Mouse (Mus musculus): ENCODE results near the gene Usp5.

Gene Usp5

DNA sequence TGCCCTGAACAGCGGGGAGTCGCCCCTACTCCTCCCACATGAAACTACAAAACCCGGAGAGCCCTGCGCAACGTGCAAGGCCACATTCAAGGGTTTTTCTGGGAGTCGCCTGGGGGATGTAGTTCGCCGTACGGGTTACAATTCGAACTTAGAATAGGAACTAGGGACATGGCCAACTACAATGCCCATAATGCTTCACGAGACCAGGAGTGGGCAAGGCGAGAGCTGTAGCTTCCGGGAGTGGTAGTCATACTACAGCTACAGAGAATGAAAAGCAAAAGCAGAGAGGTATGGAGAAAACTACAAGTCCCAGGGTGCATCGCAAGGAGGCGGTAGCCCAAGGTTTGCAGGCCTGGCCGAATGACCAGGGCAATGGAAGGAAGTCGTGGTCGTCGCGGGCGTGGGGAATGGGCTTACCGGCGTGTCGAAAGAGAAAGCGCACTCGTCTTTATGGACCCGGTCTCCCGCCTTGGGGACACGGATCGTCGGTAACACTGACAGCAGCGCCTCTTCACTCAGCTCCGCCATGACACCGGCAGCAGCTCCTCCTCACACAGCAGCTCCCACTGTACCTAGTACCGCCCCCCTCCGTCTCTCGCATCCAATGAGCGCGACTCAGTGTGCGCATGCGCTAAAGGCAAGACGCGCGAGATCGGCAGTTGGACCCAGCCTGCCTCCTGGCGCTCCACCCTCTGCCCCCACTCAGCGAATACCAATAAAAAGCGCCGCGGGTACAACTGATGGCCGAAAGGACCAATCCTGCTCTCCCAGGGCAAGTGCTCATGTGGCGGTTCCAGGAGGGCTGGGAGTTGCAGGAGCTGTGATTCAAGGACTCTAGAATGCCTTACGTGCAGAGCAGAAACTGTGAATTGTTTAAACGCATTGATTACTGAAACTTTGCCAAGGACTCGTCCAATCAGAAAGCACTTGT, at the start of gene Usp5, which contains the start of gene Cdca3:
Gene Usp5 (minus strand): TSS at position 617 of the 931 bp plus-strand sequence.
Gene Cdca3 (plus strand): TSS at position 680 of the 931 bp plus-strand sequence.
- DNase-seq = peak; percentile 97 to 99

- no peak for DNase-seq
These were observed 45.1 kb upstream of the Usp5 start for GRCm38 (mm10) chr6:124874348-124874747.

DNA sequence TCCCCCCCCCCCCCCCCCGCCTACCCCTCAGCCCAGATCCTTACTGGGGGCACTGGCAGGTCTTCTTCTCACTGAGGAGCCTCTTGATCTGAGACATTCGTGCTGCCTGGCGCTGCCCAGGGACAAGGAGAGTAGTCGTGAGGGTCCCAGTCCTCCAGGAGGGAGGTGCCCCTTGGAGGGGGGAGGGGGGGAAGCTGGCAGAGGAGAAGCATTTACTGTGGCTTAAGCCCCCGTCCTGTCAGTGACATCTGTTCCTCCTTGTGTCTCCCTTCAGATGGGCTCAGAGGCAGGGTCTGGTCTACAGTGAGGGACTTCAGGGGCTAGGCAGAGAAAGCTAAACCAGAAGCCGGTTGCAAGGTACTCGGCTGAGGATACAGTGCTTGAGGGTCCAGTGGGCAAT, 37.3 kb upstream of the Usp5 start:
- no peak for DNase-seq

GRCm38 (mm10) chr6:124865766-124866362, 36.6 kb upstream of the Usp5 start:
- no peak for DNase-seq

DNA sequence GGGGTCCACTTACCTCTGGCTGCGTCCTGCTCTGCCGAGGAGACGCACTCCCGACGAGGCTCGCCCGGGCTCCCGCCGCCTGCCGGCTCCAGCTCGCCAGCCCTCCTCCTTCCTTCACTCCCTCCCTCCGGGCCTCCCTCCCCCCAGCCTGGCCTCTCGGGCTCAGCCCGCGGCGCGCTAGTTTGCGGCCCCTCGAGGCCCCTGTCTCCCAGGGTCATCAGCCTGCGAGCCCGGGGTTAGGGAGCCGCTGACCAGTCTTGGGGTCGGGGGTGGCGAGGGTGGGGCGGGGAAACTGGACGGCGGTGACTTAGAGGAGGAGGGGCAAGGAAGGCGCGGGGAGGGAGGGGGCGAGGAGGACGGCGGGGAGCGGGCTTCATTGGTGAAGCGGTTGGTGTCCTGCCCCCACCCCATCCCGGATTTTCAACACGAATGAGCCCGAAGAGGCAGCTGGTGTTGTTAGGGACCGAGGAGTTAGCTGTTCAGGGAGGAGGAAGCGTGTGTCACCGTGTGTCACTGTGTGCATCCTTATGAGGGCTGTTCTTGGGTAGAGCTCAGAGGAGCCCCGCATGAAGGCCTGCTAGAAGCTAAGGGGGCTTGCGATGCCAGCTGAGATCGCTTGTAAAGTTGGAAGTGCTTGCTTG, 34.5 kb upstream of the Usp5 start, which contains the start of gene Gpr162:
Gene Gpr162 (minus strand): TSS at position 326 of the 641 bp plus-strand sequence.
- peak; percentile 76 to 85 for DNase-seq

DNA sequence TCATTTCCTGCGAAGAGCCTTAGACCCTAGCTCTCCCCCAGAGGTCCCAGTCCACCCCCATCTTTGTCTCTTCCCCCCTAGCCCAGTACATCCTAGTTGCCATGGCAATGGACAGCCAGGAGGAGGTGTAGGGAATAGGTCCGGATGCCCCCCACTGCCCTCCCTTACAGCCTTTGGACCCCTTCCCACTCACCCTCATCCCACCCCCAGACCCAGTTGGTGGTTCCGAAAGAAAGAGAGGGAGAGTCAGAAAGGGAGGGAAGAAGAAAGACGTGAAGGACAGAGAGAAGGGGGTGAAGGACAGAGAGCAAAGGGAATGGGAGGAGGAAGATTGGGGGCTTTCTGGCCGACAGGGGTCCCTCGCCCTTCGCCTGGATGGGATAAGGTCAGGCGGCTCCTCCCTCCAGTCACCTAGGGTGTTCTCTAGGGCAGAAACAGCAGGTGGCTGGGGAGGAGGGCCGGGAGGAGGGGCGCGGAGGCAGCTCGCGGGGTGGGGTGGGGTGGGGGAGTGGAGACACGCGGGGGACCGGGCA, 33.9 kb upstream of the Usp5 start:
- no peak for DNase-seq

GRCm38 (mm10) chr6:124862406-124863124, 33.3 kb upstream of the Usp5 start:
- DNase-seq = no peak

DNA sequence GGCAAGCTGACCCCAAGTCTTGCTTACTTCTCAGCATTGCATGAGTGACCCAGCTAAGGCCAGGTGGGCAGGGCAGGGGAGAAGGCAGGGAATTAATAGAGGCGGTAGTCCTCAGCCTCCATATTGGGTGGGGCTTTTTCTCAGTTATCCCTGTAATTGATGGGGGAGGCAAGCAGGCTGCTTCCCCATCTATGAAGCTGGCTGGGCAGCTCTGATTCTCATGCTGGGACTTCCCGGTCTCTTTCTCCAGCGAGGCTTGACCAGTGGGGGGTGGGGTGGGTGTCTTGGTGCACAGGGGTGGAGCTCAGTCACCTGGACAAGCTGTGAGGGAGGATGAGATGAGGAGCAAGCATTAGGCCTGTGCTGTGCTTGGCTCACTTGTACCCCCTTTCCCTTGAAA, 32.5 kb upstream of the Usp5 start:
- DNase-seq = peak in 1 of 2 experiments; percentile 56

DNA sequence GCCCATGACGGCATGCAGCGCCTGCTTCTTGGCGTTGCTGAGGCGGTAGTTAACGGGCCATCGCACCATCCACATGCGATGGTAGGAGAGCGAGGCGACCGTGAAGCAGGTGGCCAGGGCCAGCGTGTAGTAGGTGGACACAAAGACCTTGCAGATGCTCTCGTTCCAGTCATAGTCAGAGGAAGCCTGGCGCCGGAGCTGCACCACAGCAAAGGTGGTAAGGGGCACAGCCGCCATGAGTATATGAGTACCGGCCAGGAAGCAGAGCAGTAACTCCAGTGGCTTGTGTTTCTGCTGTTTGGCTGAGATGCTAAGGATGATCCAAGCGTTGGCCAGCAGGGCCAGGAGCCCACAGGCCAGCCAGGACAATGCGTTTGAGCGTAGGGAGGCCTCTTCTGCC, 32.0 kb upstream of the Usp5 start:
- no peak for DNase-seq

DNA sequence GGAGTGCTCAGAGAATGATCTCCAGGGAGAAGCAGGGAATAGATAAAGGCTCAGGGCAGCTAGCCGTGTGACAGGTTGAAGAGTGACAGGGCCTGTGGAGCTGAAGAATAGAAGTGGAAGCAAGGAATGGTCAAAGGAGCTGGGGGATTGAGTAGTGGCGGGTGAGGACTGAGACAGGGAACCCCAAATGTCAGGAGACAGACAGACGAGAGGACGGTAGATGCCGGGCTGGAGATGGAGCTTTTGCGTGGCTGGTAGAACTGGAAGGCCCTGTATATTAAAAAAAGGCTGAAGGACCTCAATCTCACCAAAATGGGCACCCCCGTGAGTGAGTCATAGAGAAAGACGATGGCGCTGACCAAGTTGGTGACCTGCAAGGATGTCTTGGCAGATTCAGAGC, 31.2 kb upstream of the Usp5 start:
- DNase-seq = no peak

- DNase-seq = peak; percentile 95 to 96
These were observed 30.4 kb upstream of the Usp5 start for GRCm38 (mm10) chr6:124859725-124860124.

GRCm38 (mm10) chr6:124858561-124859318, 29.5 kb upstream of the Usp5 start:
- no peak for DNase-seq

DNA sequence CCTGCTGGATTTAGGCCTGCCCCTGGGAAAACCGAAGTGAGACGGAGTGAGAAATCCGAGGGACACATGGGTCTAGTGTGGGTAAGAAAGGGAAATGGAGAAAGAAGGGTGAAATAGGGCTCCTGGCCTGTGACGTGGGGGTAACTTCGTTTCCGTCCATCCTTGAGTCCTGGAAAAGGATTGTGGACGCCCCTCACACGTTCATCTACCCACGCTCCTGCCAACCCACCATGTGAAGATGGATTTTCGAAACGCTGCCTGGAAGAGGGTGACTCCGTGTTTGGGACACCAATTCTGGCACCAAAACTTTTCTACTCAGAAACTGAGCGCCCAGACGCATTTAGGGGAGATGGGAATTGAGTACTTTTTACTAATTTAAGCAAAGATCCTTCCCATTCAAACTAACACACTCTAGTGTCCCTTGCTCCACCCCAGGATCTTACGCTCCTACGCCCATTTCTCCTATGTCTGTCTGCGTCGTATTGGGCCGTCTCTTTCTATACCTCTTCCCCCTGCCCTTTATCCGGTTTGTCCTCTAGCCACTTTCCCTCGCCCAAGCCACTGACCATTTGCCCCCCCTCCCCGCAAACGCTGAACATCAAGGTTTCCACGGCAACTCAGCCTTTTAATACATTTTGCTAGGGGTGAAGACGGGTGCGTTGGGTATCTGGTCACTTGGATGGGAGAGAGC, 28.7 kb upstream of the Usp5 start:
- no peak for DNase-seq

- peak; percentile 86 to 91 for DNase-seq
These were observed 27.9 kb upstream of the Usp5 start, which contains the start of gene P3h3 for GRCm38 (mm10) chr6:124856916-124857839. Gene P3h3 (minus strand): TSS chr6:124857752.

DNA sequence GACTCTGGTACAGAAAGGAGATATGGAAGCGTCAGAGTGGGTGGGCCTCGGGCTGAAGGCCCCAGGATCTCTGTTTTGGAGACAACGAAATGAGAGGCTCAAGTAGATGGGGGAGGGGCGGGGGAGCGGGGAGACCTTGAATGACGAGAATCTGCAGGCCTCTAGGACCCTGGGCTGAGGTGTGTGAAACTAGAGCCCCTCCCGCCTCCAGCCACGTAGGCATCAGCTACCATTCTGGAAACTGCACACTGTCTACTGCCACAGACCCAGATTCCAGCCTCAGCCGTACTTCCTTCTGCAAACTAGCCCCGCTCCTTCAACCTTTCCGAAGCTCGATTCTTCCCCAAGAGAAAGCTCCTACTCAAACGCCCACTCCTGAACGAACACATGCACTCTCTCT, 27.0 kb upstream of the Usp5 start:
- DNase-seq = peak in 1 of 2 experiments; percentile 54

DNA sequence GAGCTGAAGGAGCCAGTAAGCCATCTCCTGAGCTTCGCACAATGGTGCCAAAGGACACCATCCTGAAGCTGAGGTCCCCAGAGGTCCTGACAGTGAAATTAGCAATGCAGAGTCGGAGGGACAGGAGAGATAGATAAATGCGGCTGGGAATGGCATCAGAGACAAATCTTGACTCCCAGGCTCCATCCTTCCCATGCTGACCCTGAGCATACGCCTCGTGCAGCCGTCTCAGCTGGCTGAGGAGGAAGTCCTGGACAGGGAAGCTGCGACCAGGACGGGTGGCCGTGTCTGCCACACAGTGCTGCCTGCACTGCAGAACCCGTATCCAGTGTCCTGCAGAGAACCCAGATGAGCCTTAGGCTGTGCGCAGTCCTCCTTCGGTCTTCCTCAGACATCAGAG, 25.4 kb upstream of the Usp5 start:
- DNase-seq = no peak

DNA sequence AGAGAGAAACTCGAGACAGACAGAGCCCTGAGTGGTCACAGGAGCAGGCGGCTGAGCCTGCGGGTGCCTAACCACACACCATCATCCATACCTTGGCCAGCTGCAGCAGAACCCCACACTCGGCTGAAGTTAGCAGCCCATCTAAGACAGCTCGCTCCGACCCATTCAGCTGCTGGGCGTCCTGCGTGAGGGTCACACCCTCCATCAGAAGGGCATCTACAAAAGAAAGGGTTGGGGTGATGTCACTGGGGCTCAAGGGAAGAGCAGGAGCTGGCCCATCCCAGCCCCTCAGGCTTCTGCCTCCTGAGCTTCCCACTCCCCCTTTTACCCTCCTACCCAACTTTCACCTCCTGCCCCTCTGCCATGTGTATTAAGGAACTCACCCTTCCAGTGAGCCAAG, 21.3 kb upstream of the Usp5 start:
- no peak for DNase-seq

DNA sequence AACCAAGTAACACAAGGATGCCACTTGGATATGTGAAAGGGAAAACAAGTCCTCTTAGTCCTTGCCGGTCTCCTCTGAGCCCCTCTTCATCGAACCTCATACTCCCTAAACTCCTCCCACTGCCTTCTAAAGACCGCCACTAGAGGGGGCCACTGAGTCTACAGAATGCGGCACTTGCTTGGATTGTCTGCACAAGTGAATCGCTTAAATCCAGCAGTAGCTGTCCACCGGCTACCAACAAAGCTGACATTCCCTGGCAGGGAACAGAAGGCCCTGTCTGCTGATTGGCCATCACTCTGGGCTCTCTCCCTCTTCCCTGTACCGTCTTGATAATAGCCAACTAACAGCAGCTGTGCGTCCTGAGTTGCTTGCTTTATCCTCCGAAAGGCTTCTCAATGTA, 18.0 kb upstream of the Usp5 start:
- DNase-seq = peak; percentile 95 to 96

DNA sequence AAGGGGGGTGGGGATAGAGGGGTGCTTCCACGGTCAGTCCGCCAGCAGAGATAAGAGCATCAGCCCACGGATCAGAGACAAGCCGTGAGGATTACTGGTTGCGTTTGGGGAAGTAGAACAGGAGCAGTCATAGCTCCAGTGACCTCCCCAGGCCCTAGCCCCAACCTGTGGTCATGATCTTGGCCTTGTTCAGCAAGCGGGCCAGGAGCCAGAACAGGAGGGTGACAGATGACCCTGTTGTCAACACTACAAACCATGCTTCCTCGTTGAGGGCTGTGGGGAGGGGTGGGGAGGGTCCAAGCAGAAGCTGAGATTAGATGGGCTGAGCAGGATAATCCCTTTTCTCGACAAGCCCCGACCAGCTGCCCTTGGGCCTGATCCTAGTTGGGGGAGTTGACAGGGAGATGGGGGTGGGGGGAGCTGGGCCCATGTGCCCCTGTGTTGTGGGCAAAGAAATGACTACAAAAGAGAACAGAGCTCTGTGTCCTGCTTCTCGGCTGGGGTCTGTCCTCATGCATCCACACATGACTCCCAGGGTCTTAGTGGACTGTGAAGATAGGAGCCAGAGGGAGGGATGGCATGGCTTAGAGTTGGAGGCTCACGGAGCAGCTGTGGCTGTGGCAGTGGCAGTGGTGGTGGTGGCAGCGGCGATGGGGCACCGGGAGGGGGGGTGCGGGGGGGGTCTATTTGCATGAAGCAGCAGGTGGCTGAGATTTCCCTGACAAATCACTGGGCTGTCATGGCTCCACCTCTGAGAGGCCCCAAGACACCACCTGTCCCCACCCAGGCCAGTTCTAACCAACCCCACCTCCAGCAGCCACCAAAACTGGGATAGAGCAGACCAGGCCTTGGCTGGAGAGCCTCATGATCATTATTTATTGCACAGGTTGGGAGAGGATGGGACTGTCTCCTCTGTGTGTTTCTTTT, 11.2 kb upstream of the Usp5 start, which contains the start of gene Gnb3:
Gene Gnb3 (minus strand): TSS at position 35 of the 927 bp plus-strand sequence.
- no peak for DNase-seq
